Mouse (Mus musculus) intestine, postnatal 0 days (tissue): Measurements from ENCODE around the gene Fndc5. TPM values are rescaled to one million over a fixed set of nuclear protein-coding genes. Genes with fewer than 3 reads are reported as not detected.

Experiments used
- ATAC-seq: fragments of 200-750 bp; cut with Nextera tagmentation; 2 replicates; pipeline ENCODE4 v1.8.0; 2017; ENCODE audit warnings: mild to moderate bottlenecking, moderate TSS enrichment, moderate library complexity
- H3K27ac ChIP-seq: fragments of 300-500 bp; sonication (generic); 2 replicates; pipeline ENCODE4 v1.5.1; 2014; ENCODE audit warnings: mild to moderate bottlenecking, low read depth, low read length, moderate library complexity
- H3K27me3 ChIP-seq: fragments of 300-500 bp; sonication (generic); replicated peaks from 2 replicates; pipeline ENCODE4 v1.6.1; 2014; ENCODE audit warnings: low read length, mixed read lengths; ENCODE audit not compliant: control insufficient read depth, insufficient read depth
- H3K36me3 ChIP-seq: fragments of 300-500 bp; sonication (generic); 2 replicates; pipeline ENCODE4 v1.6.1; 2014; ENCODE audit warnings: mild to moderate bottlenecking, moderate library complexity; ENCODE audit not compliant: control insufficient read depth, insufficient read depth
- H3K4me1 ChIP-seq: fragments of 300-500 bp; sonication (generic); replicated peaks from 2 replicates; pipeline ENCODE4 v1.6.1; 2014; ENCODE audit warnings: antibody characterized with exemption, low read length, mixed read lengths; ENCODE audit not compliant: control insufficient read depth, insufficient read depth
- H3K4me2 ChIP-seq: fragments of 300-500 bp; sonication (generic); replicated peaks from 2 replicates; pipeline ENCODE4 v1.6.1; 2014; ENCODE audit warnings: low read depth, mild to moderate bottlenecking, moderate library complexity
- H3K4me3 ChIP-seq: fragments of 300-500 bp; sonication (generic); 2 replicates; pipeline ENCODE4 v1.5.1; 2014; ENCODE audit warnings: low read depth, low read length
- H3K9ac ChIP-seq: fragments of 300-500 bp; sonication (generic); 2 replicates; pipeline ENCODE4 v1.6.1; 2014; ENCODE audit warnings: mild to moderate bottlenecking, low read depth, low read length
- H3K9me3 ChIP-seq: fragments of 300-500 bp; sonication (generic); 2 replicates; pipeline ENCODE4 v1.6.1; 2016; ENCODE audit warnings: mixed run types; ENCODE audit not compliant: control insufficient read depth
- CTCF ChIP-seq: sonication (generic); IDR thresholded peaks from 2 replicates; pipeline ENCODE4 v1.5.1; 2016; ENCODE audit warnings: low read depth, mild to moderate bottlenecking, control low read depth, antibody characterized with exemption, moderate library complexity
- WGBS: fragments of 180-500 bp; shearing (Covaris S2); extraction: QIAGEN DNeasy Blood & Tissue Kit; methylation state at CpG from one replicate; pipeline ENCODE4 v1.1.7; 2014; 5-methylcytosine and 5-hydroxymethylcytosine counted together
- polyA plus RNA-seq: library from polyadenylated mRNA; unstranded; fragments of >200 nt; fragmentation: Nextera tagmentation; extraction: Ambion mirVana; gene quantifications from 2 replicates; pipeline ENCODE4 v1.2.1, GENCODE M21; 2015

Gene Fndc5
- polyA plus RNA-seq, 1 experiment from 2014 or later: 14.5 TPM

DNA sequence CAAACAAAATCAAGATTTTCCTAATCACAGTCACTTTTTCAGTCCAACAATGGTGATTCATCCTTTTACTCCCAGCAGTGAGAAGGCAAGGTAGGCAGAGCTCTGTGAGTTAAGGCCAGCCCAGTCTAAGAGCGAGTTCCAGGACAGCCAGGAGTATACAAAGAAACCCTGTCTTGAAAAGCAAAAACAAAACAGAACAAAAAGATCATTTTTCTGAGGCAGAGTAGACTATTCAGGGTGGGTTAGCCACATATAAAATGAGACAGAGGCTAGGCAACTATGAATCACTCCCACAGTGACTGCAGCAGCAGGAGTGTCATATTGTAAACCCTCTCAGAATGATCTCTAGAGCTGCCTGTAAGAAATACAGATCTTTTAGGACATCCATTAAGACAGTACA is 12.5 kb downstream of the Fndc5 start:
- TF ChIP-seq CTCF: no peak
- H3K9ac ChIP-seq: no peak overlapping the region
- H3K4me3 ChIP-seq: no peak overlapping the region
- ATAC-seq: no peak
- no peaks in the 10 kb centered on the region for H3K27me3 ChIP-seq
- H3K4me1 ChIP-seq: no peaks in the 10 kb centered on the region; the same call in 1 of the 2 replicates
- no peak overlapping the region; the same call in 1 of the 2 replicates for H3K27ac ChIP-seq
- H3K36me3 ChIP-seq: peaks cover 10% of the 10 kb centered on the region
- no peak overlapping the region for H3K4me2 ChIP-seq
- H3K9me3 ChIP-seq: no peaks in the 10 kb centered on the region
- WGBS: 88% methylated on average over 1 of the region's 1 CpGs

DNA sequence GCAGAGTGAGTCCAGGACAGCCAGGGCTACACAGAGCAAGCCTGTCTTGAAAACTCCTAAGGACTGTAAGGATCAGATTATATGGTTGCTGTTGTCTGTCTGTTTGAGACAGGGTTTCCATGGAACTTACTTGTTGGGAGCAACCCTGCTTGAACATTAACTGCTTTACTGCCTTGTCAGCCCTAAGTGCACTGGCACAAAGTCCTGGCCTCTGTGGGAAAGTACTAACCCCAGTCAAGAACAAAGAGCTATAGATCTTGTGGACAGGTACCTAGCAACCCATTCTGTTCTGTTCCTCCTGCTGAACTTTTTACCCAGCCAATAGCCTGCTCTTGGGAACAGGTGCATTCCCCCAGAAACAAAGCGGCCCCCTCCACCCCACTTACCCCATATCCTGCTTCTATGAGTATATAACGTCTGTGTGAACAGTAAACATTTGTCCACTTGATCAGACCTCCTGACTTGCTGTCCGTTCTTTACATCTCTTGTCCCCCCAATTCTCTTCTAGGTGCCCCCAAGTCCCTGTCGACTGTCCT is 14.5 kb downstream of the Fndc5 start:
- H3K4me1 ChIP-seq: no peaks in the 10 kb centered on the region; the same call in 1 of the 2 replicates
- H3K4me2 ChIP-seq: peak overlapping the region; percentile 17
- peaks cover 15% of the 10 kb centered on the region for H3K36me3 ChIP-seq
- 33% methylated on average over 4 of the region's 4 CpGs for WGBS
- H3K9ac ChIP-seq: no peak overlapping the region
- ATAC-seq: peak; percentile 96
- no peak overlapping the region for H3K4me3 ChIP-seq
- H3K27me3 ChIP-seq: no peaks in the 10 kb centered on the region
- H3K27ac ChIP-seq: peak overlapping the region; percentile 82
- TF ChIP-seq CTCF: no peak
- no peaks in the 10 kb centered on the region for H3K9me3 ChIP-seq

DNA sequence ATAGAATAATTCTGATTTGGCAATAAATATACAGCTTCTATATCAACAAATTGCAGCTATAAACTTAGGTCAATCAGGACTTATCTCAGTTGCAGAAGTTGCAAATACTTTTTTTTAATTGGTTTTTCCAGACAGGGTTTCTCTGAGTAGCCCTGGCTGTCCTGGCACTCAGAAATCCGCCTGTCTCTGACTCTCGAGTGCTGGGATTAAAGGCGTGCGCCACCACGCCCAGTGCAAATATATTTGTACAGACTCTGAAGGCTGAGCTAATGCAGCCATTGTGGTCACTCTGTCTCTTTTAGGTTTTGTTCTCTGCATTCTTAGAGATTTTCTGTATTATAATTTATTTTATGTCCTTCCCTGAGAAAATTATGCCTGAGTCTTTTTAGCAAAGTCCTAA is 20.7 kb downstream of the Fndc5 start:
- TF ChIP-seq CTCF: no peak
- WGBS: 48% methylated on average over 5 of the region's 5 CpGs
- Histone ChIP-seq H3K27me3 (no peaks in the 10 kb centered on the region), H3K9me3 (no peaks in the 10 kb centered on the region), H3K4me1 (no peaks in the 10 kb centered on the region), H3K4me3 (no peak overlapping the region), H3K27ac (no peak overlapping the region), H3K4me2 (no peak overlapping the region), H3K36me3 (peaks cover 12% of the 10 kb centered on the region), H3K9ac (no peak overlapping the region)
- ATAC-seq: no peak

DNA sequence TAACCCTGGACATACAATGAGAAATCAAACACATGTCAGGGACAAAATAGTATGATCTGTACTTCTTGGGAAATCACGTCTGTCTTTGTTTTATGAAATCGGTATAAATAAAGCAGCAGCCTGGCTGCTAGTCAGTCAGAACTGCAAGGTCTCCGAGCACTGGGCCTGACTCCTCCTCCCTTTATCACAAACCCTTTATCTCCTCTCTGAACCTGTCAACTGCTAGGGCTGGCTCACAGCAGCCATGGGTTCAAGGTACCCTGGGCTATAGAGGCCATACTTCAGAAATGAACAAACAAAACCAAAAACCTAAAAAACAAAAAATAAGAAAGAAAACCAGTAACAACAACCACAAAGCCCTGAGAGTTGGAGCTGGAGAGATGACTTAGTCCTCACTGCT is 21.8 kb downstream of the Fndc5 start:
- Histone ChIP-seq H3K9me3 (no peaks in the 10 kb centered on the region), H3K9ac (no peak overlapping the region), H3K4me3 (no peak overlapping the region), H3K4me1 (no peaks in the 10 kb centered on the region), H3K4me2 (no peak overlapping the region), H3K27me3 (no peaks in the 10 kb centered on the region), H3K36me3 (peaks cover 12% of the 10 kb centered on the region), H3K27ac (no peak overlapping the region)
- ATAC-seq: no peak
- no peak for TF ChIP-seq CTCF
- WGBS: 27% methylated on average over 3 of the region's 3 CpGs

DNA sequence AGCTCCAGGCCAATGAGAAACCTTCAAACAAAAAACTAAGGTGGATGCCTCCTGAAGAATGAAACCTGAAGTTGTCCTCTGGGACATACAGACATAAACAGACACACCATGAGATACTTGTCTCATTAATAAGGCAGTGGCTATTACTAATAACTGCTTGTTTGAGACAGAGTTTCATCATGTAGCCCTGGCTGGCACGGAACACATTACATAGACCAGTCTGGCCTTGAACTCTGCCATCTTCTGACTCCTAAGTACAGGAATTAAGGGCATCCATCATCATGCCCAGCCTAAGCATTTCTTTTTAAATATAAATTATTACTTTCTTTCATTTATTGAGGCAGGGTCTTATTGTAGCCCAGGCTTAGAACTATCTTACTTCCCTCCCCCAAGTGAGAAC is 24.3 kb downstream of the Fndc5 start:
- no peaks in the 10 kb centered on the region for H3K27me3 ChIP-seq
- no peak overlapping the region for H3K9ac ChIP-seq
- no peak overlapping the region for H3K4me2 ChIP-seq
- peaks cover 21% of the 10 kb centered on the region for H3K36me3 ChIP-seq
- no peaks in the 10 kb centered on the region for H3K4me1 ChIP-seq
- no peak for TF ChIP-seq CTCF
- no peak for ATAC-seq
- 100% methylated on average over 1 of the region's 1 CpGs for WGBS
- H3K27ac ChIP-seq: no peak overlapping the region
- no peaks in the 10 kb centered on the region for H3K9me3 ChIP-seq
- no peak overlapping the region for H3K4me3 ChIP-seq

DNA sequence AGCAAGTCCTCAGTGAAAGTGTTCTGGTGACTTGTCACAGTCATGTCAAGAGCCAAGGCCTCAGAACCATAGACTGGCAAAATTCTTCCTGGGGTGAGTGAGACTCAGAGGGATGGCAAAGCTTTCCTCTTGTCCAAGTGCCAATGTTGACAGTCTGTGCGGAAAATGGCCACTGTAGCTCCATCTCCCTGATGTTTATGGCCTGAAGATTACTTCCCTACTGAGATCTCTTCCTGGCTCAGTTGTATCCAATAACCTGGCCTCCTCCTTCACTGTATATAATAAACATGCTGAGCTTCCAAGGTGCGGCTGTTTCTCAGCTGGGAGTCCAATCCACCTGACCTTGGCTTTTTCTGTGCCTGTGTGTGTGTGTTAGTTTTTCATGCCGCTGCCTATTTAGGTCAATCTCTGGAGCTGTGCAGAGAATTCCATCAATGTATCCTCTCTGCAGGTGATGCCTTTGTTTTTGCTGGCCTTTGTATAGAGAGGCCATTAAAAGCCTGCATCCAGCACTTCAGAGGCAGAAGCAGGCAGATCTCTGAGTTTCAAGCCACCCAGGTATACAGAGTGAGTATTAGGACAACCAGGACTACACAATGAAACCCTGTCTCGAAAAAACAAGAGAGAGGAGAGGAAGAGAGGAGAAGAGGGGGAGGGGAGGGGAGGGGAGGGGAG is 24.9 kb downstream of the Fndc5 start:
- ATAC-seq: peak; percentile 68
- peaks cover 19% of the 10 kb centered on the region for H3K36me3 ChIP-seq
- WGBS: 62% methylated on average over 4 of the region's 4 CpGs
- no peaks in the 10 kb centered on the region for H3K9me3 ChIP-seq
- no peak overlapping the region for H3K9ac ChIP-seq
- H3K27ac ChIP-seq: no peak overlapping the region
- no peak overlapping the region for H3K4me3 ChIP-seq
- no peaks in the 10 kb centered on the region for H3K4me1 ChIP-seq
- no peak for TF ChIP-seq CTCF
- H3K4me2 ChIP-seq: no peak overlapping the region
- H3K27me3 ChIP-seq: no peaks in the 10 kb centered on the region

DNA sequence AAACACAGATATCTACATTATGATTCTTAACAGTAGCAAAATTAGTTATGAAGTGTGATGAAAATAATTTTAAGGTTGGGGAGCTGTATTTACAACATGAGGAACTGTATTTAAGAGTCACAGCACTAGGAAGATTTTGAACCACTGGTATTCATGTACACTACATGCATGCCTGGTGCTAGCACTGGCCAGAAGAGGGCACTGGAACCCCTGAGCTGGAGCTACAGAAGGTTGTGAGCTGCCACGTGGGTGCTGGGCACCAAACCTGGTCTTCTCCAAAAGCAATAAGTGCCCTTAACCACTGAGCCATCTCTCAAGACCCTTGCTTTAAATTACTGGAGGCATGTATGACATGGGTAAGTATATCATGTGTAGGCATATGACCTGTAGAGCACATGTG is 35.7 kb downstream of the Fndc5 start:
- H3K9ac ChIP-seq: no peak overlapping the region
- no peak overlapping the region for H3K4me3 ChIP-seq
- 73% methylated on average over 1 of the region's 1 CpGs for WGBS
- no peak for ATAC-seq
- no peaks in the 10 kb centered on the region for H3K9me3 ChIP-seq
- no peaks in the 10 kb centered on the region for H3K4me1 ChIP-seq
- H3K27me3 ChIP-seq: no peaks in the 10 kb centered on the region
- no peak overlapping the region for H3K4me2 ChIP-seq
- H3K36me3 ChIP-seq: peaks cover 32% of the 10 kb centered on the region
- no peak overlapping the region for H3K27ac ChIP-seq
- TF ChIP-seq CTCF: peak; percentile 46
